Mouse (Mus musculus) lung, postnatal 0 days (tissue): Measurements from ENCODE around the gene Sorcs3.

Source experiments
- CTCF ChIP-seq: IDR thresholded peaks from 2 replicates; pipeline ENCODE4 v1.5.1; 2016; ENCODE audit warnings: antibody characterized with exemption, mild to moderate bottlenecking
- EP300 ChIP-seq: IDR thresholded peaks from 2 replicates; pipeline ENCODE4 v1.6.1; 2016; ENCODE audit warnings: antibody characterized with exemption, mild to moderate bottlenecking, control low read depth

DNA sequence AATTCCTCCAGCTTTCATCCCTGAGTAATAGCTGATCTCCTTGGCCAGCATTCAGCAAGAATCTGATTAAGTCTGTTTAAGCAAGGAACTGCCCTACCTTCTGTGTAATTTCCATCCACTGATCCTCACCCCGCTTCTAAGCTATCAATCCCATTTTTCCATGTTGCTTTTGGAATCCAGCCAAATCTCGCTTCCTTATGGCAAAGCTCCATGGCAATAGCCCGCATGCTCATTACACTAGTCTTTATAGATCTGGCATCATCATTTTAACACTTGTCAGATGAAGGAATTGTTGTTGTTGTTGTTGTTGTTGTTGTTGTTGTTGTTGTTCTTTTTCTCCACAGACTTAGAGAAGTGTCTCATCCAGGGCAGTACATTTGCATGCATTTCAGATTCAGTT, 277.1 kb downstream of the Sorcs3 start:
- TF ChIP-seq CTCF (no peak), EP300 (no peak)
